Mouse (Mus musculus) liver, embryonic 15.5 days (tissue): ENCODE measurements around the gene Mical3. TPM values are rescaled to one million over a fixed set of nuclear protein-coding genes. Genes with fewer than 3 reads are reported as not detected.
A peak's percentile ranks its signal among the peaks of the same experiment; 100 is the strongest.

Experiments used
- ATAC-seq: fragments of 200-750 bp; cut with Nextera tagmentation; 2 replicates; pipeline ENCODE4 v1.8.0; 2017; ENCODE audit warnings: moderate number of reproducible peaks, mild to moderate bottlenecking, moderate library complexity; ENCODE audit not compliant: insufficient read depth
- H3K27ac ChIP-seq: fragments of 300-500 bp; sonication (generic); replicated peaks from 2 replicates; pipeline ENCODE4 v1.5.1; 2015; ENCODE audit warnings: mild to moderate bottlenecking, inconsistent platforms
- H3K27me3 ChIP-seq: fragments of 300-500 bp; sonication (generic); 2 replicates; pipeline ENCODE4 v1.6.1; 2015; ENCODE audit warnings: mild to moderate bottlenecking, inconsistent platforms
- H3K36me3 ChIP-seq: fragments of 300-500 bp; sonication (generic); replicated peaks from 2 replicates; pipeline ENCODE4 v1.6.1; 2015; ENCODE audit warnings: moderate library complexity, mild to moderate bottlenecking, inconsistent platforms
- H3K4me1 ChIP-seq: fragments of 300-500 bp; sonication (generic); replicated peaks from 2 replicates; pipeline ENCODE4 v1.6.1; 2015; ENCODE audit warnings: inconsistent platforms
- H3K4me2 ChIP-seq: fragments of 300-500 bp; sonication (generic); 2 replicates; pipeline ENCODE4 v1.6.1; 2015; ENCODE audit warnings: moderate library complexity, mild to moderate bottlenecking, inconsistent platforms
- H3K4me3 ChIP-seq: fragments of 300-500 bp; sonication (generic); replicated peaks from 2 replicates; pipeline ENCODE4 v1.5.1; 2015; ENCODE audit warnings: mild to moderate bottlenecking, inconsistent platforms
- H3K9ac ChIP-seq: fragments of 300-500 bp; sonication (generic); 2 replicates; pipeline ENCODE4 v1.6.1; 2015; ENCODE audit warnings: moderate library complexity, mild to moderate bottlenecking, inconsistent platforms
- H3K9me3 ChIP-seq: fragments of 300-500 bp; sonication (generic); replicated peaks from 2 replicates; pipeline ENCODE4 v1.6.1; 2016; ENCODE audit warnings: inconsistent platforms
- WGBS: fragments of 180-500 bp; shearing (Covaris S2); methylation state at CpG from one replicate; pipeline ENCODE4 v1.1.7; 2015; ENCODE audit warnings: mixed read lengths; ENCODE audit not compliant: insufficient replicate concordance; 5-methylcytosine and 5-hydroxymethylcytosine counted together
- polyA plus RNA-seq: library from polyadenylated mRNA; unstranded; fragments of >200 nt; fragmentation: Nextera tagmentation; extraction: Ambion mirVana; gene quantifications from 2 replicates; pipeline ENCODE4 v1.2.1, GENCODE M21; 2015

Gene Mical3
- polyA plus RNA-seq, 1 experiment from 2014 or later = 8.7 TPM

GRCm38 (mm10) chr6:121067426-121068086 lies 63.2 kb downstream of the Mical3 start:
- no peaks in the 10 kb centered on the region for H3K9me3 ChIP-seq
- ATAC-seq = no peak
- H3K27me3 ChIP-seq = no peaks in the 10 kb centered on the region
- no peak overlapping the region for H3K4me3 ChIP-seq
- H3K27ac ChIP-seq = no peak overlapping the region
- no peaks in the 10 kb centered on the region for H3K36me3 ChIP-seq
- no peak overlapping the region for H3K9ac ChIP-seq
- 69% methylated on average over 11 of the region's 11 CpGs for WGBS
- peaks cover 86% of the 10 kb centered on the region for H3K4me1 ChIP-seq
- H3K4me2 ChIP-seq = no peak overlapping the region

DNA sequence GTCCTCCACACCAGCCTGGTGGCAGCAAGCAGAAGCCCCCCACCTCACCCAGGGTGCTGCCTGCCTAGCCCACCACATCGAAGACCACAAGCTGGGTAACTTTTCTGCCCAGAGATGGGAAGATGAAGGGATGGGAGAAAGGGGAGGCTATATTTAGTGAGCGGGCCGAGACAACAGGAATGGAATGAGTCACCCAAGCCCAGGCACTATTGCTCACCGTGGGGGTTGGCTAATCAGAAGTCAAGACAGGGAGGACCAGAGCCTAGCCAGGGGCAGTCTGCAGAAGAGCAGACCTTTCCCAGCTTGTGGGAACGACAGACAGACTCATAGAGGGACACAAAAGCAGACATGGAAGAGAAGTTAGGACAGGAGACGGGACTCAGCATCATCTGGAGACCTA lies 64.0 kb downstream of the Mical3 start:
- H3K9ac ChIP-seq = no peak overlapping the region
- H3K36me3 ChIP-seq = peaks cover 7% of the 10 kb centered on the region; the same call in 1 of the 2 replicates
- no peak overlapping the region for H3K4me2 ChIP-seq
- H3K4me1 ChIP-seq = peaks cover 83% of the 10 kb centered on the region
- WGBS = 58% methylated on average over 6 of the region's 6 CpGs
- no peak for ATAC-seq
- H3K9me3 ChIP-seq = no peaks in the 10 kb centered on the region
- no peaks in the 10 kb centered on the region for H3K27me3 ChIP-seq
- no peak overlapping the region for H3K4me3 ChIP-seq
- no peak overlapping the region for H3K27ac ChIP-seq

GRCm38 (mm10) chr6:121064356-121065015 lies 66.3 kb downstream of the Mical3 start:
- Histone ChIP-seq H3K4me3 (no peak overlapping the region), H3K36me3 (peaks cover 9% of the 10 kb centered on the region; the same call in 1 of the 2 replicates), H3K27ac (peak overlapping the region; percentile 29; the same call in 1 of the 2 replicates), H3K4me1 (peaks cover 71% of the 10 kb centered on the region), H3K9ac (no peak overlapping the region), H3K4me2 (no peak overlapping the region), H3K9me3 (no peaks in the 10 kb centered on the region), H3K27me3 (no peaks in the 10 kb centered on the region)
- ATAC-seq = no peak
- 79% methylated on average over 17 of the region's 17 CpGs for WGBS

GRCm38 (mm10) chr6:121063771-121064170 lies 67.0 kb downstream of the Mical3 start:
- peak; percentile 26; the same call in 1 of the 2 replicates for ATAC-seq
- no peaks in the 10 kb centered on the region for H3K9me3 ChIP-seq
- no peaks in the 10 kb centered on the region for H3K27me3 ChIP-seq
- no peak overlapping the region for H3K4me2 ChIP-seq
- peaks cover 66% of the 10 kb centered on the region for H3K4me1 ChIP-seq
- H3K9ac ChIP-seq = no peak overlapping the region
- H3K27ac ChIP-seq = peak overlapping the region; percentile 29
- WGBS = 70% methylated on average over 8 of the region's 8 CpGs
- H3K4me3 ChIP-seq = no peak overlapping the region
- H3K36me3 ChIP-seq = peaks cover 9% of the 10 kb centered on the region; the same call in 1 of the 2 replicates

DNA sequence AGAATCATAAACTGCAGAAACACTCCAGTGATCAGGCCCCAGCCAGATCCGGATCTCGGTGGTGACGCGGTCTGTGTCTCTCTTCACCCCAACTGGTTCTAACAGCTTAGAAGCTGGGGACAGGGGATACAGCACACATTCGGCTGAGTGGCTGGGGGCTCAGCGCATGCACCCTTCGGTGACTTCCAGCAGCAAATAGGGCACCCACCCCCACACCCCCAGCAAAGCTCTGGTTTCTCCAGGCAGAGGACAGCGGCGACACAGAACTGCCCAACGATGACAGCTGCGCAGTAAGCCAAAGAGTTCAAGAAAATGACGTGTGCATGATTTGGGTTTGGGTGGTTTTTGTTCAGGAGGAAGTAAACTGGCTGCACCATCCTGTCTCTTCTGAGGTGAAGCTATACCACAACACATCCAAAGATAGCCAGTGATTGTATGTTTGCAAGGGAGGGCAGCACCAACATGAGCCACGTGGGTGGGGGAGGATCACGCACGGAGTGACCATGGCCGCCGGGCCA lies 67.8 kb downstream of the Mical3 start:
- Histone ChIP-seq H3K36me3 (peaks cover 9% of the 10 kb centered on the region; the same call in 1 of the 2 replicates), H3K27ac (no peak overlapping the region), H3K9me3 (no peaks in the 10 kb centered on the region), H3K27me3 (no peaks in the 10 kb centered on the region), H3K4me1 (peaks cover 61% of the 10 kb centered on the region), H3K4me2 (no peak overlapping the region), H3K4me3 (no peak overlapping the region), H3K9ac (no peak overlapping the region)
- ATAC-seq = no peak
- 74% methylated on average over 17 of the region's 17 CpGs for WGBS

- Histone ChIP-seq H3K4me2 (no peak overlapping the region), H3K27ac (no peak overlapping the region), H3K4me3 (no peak overlapping the region), H3K27me3 (no peaks in the 10 kb centered on the region), H3K9ac (no peak overlapping the region), H3K4me1 (peaks cover 45% of the 10 kb centered on the region), H3K9me3 (no peaks in the 10 kb centered on the region), H3K36me3 (peaks cover 9% of the 10 kb centered on the region; the same call in 1 of the 2 replicates)
- WGBS = 58% methylated on average over 2 of the region's 2 CpGs
- no peak for ATAC-seq
These were observed 72.8 kb downstream of the Mical3 start for GRCm38 (mm10) chr6:121058039-121058438.

DNA sequence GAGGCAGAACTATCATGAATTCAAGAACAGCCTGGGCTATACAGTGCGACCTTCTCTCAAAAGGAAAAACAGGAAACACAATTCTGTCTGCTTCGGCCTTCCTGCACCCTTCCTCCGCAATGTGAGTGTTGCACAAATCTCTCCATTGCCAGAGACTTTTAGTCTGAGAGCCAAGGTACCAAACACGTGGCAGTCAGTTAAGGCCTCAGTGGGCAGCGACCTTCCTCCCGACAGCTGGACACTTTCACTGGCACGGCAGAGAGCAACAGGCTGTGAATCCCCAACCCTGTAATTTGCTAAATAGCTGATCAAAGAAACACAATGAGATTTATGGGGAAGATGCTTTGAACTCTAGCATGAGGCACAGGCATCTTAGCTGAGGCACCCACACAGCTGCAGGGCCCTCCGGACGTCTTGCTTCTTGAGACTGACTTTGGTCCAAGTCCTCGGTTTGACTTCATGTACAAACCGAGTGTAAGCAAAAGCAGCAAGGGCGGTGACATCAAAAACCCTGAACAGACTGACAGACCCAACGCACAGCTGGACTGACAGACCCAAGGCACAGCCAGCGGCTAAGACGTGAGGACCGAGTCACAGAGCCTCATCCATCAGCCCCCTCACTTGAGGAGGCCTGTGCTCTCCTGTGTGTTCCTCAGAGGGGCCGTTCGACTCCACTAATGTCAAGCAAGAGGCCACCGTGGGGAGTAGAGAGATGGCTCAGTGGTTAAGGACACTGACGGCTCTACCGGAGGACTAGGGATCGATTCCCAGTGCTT lies 73.4 kb downstream of the Mical3 start:
- peaks cover 47% of the 10 kb centered on the region for H3K4me1 ChIP-seq
- H3K9me3 ChIP-seq = no peaks in the 10 kb centered on the region
- peaks cover 8% of the 10 kb centered on the region; the same call in 1 of the 2 replicates for H3K36me3 ChIP-seq
- H3K4me3 ChIP-seq = no peak overlapping the region
- no peaks in the 10 kb centered on the region for H3K27me3 ChIP-seq
- 75% methylated on average over 22 of the region's 22 CpGs for WGBS
- H3K27ac ChIP-seq = no peak overlapping the region
- no peak overlapping the region for H3K9ac ChIP-seq
- ATAC-seq = no peak
- no peak overlapping the region for H3K4me2 ChIP-seq

- no peak overlapping the region for H3K9ac ChIP-seq
- WGBS = 56% methylated on average over 3 of the region's 3 CpGs
- no peak overlapping the region for H3K4me3 ChIP-seq
- no peaks in the 10 kb centered on the region for H3K36me3 ChIP-seq
- no peak for ATAC-seq
- H3K27me3 ChIP-seq = no peaks in the 10 kb centered on the region
- peaks cover 62% of the 10 kb centered on the region for H3K4me1 ChIP-seq
- H3K9me3 ChIP-seq = no peaks in the 10 kb centered on the region
- H3K27ac ChIP-seq = no peak overlapping the region
- no peak overlapping the region for H3K4me2 ChIP-seq
These were observed 75.3 kb downstream of the Mical3 start for GRCm38 (mm10) chr6:121055496-121055895.

- Histone ChIP-seq H3K4me3 (no peak overlapping the region), H3K27me3 (no peaks in the 10 kb centered on the region), H3K9me3 (no peaks in the 10 kb centered on the region), H3K4me1 (peaks cover 67% of the 10 kb centered on the region), H3K4me2 (no peak overlapping the region), H3K9ac (no peak overlapping the region), H3K27ac (no peak overlapping the region), H3K36me3 (no peaks in the 10 kb centered on the region)
- WGBS = 89% methylated on average over 9 of the region's 9 CpGs
- no peak for ATAC-seq
These were observed 75.9 kb downstream of the Mical3 start for GRCm38 (mm10) chr6:121054908-121055307.

DNA sequence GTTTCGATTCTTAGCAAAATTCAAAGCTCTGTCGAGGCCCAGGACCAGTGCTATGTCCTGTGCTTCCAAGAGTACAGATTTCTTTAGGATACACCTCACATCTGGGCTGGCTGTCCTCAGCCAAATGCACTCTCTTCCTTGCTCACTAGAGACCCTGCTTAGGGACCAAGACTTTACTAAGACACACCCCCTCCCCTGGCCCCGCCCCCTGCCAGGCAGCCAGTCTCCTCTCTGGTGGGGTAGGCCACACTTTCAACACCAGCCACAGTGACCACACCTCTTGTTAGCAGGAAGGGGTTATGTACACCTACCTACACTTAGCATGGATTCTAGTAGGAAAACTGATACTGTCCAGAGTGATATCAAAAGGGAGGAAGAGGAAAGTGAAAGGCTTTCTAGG lies 76.5 kb downstream of the Mical3 start:
- peaks cover 69% of the 10 kb centered on the region for H3K4me1 ChIP-seq
- WGBS = 75% methylated on average over 3 of the region's 3 CpGs
- no peaks in the 10 kb centered on the region for H3K9me3 ChIP-seq
- no peak overlapping the region for H3K4me2 ChIP-seq
- no peak overlapping the region for H3K4me3 ChIP-seq
- no peaks in the 10 kb centered on the region for H3K27me3 ChIP-seq
- H3K36me3 ChIP-seq = no peaks in the 10 kb centered on the region
- no peak for ATAC-seq
- no peak overlapping the region for H3K9ac ChIP-seq
- no peak overlapping the region for H3K27ac ChIP-seq

- Histone ChIP-seq H3K27me3 (no peaks in the 10 kb centered on the region), H3K4me3 (no peak overlapping the region), H3K4me2 (no peak overlapping the region), H3K36me3 (no peaks in the 10 kb centered on the region), H3K4me1 (peaks cover 71% of the 10 kb centered on the region), H3K9me3 (no peaks in the 10 kb centered on the region), H3K27ac (no peak overlapping the region), H3K9ac (no peak overlapping the region)
- 71% methylated on average over 7 of the region's 7 CpGs for WGBS
- no peak for ATAC-seq
These were observed 77.2 kb downstream of the Mical3 start for GRCm38 (mm10) chr6:121053585-121054112.
